Mouse (Mus musculus): Measurements from ENCODE around the gene Cinp. TPM values are rescaled to one million over a fixed set of nuclear protein-coding genes. Genes with fewer than 3 reads are reported as not detected.
A peak's percentile ranks its signal among the peaks of the same experiment; 100 is the strongest.

The Cinp gene
- 1.1 TPM in 2 replicates for polyA plus RNA-seq (2012)

GRCm38 (mm10) chr12:110889036-110890020 is at the start of gene Cinp, which contains the start of gene Tecpr2:
TSS of gene Cinp (minus strand) at chr12:110889145.
TSS of gene Tecpr2 (plus strand) at chr12:110889264.
- Histone ChIP-seq H3K27me3 (ENCODE audit: control insufficient read depth) (no peaks in the 10 kb centered on the region), H3K4me1 (ENCODE audit: control insufficient read depth) (peaks cover 72% of the 10 kb centered on the region), H3K36me3 (ENCODE audit: control insufficient read depth) (peaks cover 25% of the 10 kb centered on the region), H3K4me3 (replicated peaks) (peak within 1 kb of the TSS; percentile 90), H3K9me3 (ENCODE audit: control insufficient read depth, low read length) (no peaks in the 10 kb centered on the region)
- no peak for TF ChIP-seq TAL1 (IDR thresholded peaks at IDR 0.05; ENCODE audit: low read length)
- TF ChIP-seq GATA1 (IDR thresholded peaks at IDR 0.05; ENCODE audit: low read length): no peak

GRCm38 (mm10) chr12:110937496-110937895 is 48.6 kb upstream of the Cinp start:
- no peak overlapping the region for H3K4me3 ChIP-seq (replicated peaks)
- H3K4me1 ChIP-seq (ENCODE audit: control insufficient read depth): peaks cover 20% of the 10 kb centered on the region
- H3K9me3 ChIP-seq (ENCODE audit: control insufficient read depth, low read length): no peaks in the 10 kb centered on the region
- TF ChIP-seq TAL1 (IDR thresholded peaks at IDR 0.05; ENCODE audit: low read length) (no peak), GATA1 (IDR thresholded peaks at IDR 0.05; ENCODE audit: low read length) (no peak)
- peaks cover 79% of the 10 kb centered on the region for H3K36me3 ChIP-seq (ENCODE audit: control insufficient read depth)
- H3K27me3 ChIP-seq (ENCODE audit: control insufficient read depth): no peaks in the 10 kb centered on the region

- TF ChIP-seq TAL1 (IDR thresholded peaks at IDR 0.05; ENCODE audit: low read length): no peak
- no peak for TF ChIP-seq GATA1 (IDR thresholded peaks at IDR 0.05; ENCODE audit: low read length)
- Histone ChIP-seq H3K36me3 (ENCODE audit: control insufficient read depth) (peaks cover 81% of the 10 kb centered on the region), H3K9me3 (ENCODE audit: control insufficient read depth, low read length) (no peaks in the 10 kb centered on the region), H3K27me3 (ENCODE audit: control insufficient read depth) (no peaks in the 10 kb centered on the region), H3K4me1 (ENCODE audit: control insufficient read depth) (peaks cover 18% of the 10 kb centered on the region), H3K4me3 (replicated peaks) (no peak overlapping the region)
These were observed 47.2 kb upstream of the Cinp start for GRCm38 (mm10) chr12:110935983-110936620.

- Histone ChIP-seq H3K27me3 (ENCODE audit: control insufficient read depth) (no peaks in the 10 kb centered on the region), H3K36me3 (ENCODE audit: control insufficient read depth) (peaks cover 79% of the 10 kb centered on the region), H3K4me3 (replicated peaks) (no peak overlapping the region), H3K4me1 (ENCODE audit: control insufficient read depth) (peaks cover 19% of the 10 kb centered on the region), H3K9me3 (ENCODE audit: control insufficient read depth, low read length) (no peaks in the 10 kb centered on the region)
- TF ChIP-seq TAL1 (IDR thresholded peaks at IDR 0.05; ENCODE audit: low read length): no peak
- TF ChIP-seq GATA1 (IDR thresholded peaks at IDR 0.05; ENCODE audit: low read length): no peak
These were observed 43.9 kb upstream of the Cinp start for GRCm38 (mm10) chr12:110932820-110933219.

GRCm38 (mm10) chr12:110921572-110921971 is 32.6 kb upstream of the Cinp start:
- Histone ChIP-seq H3K4me1 (ENCODE audit: control insufficient read depth) (peaks cover 3% of the 10 kb centered on the region; the same call in 1 of the 2 replicates), H3K4me3 (replicated peaks) (no peak overlapping the region), H3K36me3 (ENCODE audit: control insufficient read depth) (peaks cover 46% of the 10 kb centered on the region), H3K9me3 (ENCODE audit: control insufficient read depth, low read length) (no peaks in the 10 kb centered on the region), H3K27me3 (ENCODE audit: control insufficient read depth) (no peaks in the 10 kb centered on the region)
- TF ChIP-seq TAL1 (IDR thresholded peaks at IDR 0.05; ENCODE audit: low read length): no peak
- no peak for TF ChIP-seq GATA1 (IDR thresholded peaks at IDR 0.05; ENCODE audit: low read length)

GRCm38 (mm10) chr12:110920254-110920653 is 31.3 kb upstream of the Cinp start:
- H3K4me1 ChIP-seq (ENCODE audit: control insufficient read depth): peaks cover 3% of the 10 kb centered on the region; the same call in 1 of the 2 replicates
- TF ChIP-seq GATA1 (IDR thresholded peaks at IDR 0.05; ENCODE audit: low read length): no peak
- TF ChIP-seq TAL1 (IDR thresholded peaks at IDR 0.05; ENCODE audit: low read length): no peak
- no peaks in the 10 kb centered on the region for H3K9me3 ChIP-seq (ENCODE audit: control insufficient read depth, low read length)
- peaks cover 55% of the 10 kb centered on the region for H3K36me3 ChIP-seq (ENCODE audit: control insufficient read depth)
- H3K27me3 ChIP-seq (ENCODE audit: control insufficient read depth): no peaks in the 10 kb centered on the region
- no peak overlapping the region for H3K4me3 ChIP-seq (replicated peaks)

- peaks cover 55% of the 10 kb centered on the region for H3K36me3 ChIP-seq (ENCODE audit: control insufficient read depth)
- H3K4me3 ChIP-seq (replicated peaks): no peak overlapping the region
- H3K9me3 ChIP-seq (ENCODE audit: control insufficient read depth, low read length): no peaks in the 10 kb centered on the region
- H3K27me3 ChIP-seq (ENCODE audit: control insufficient read depth): no peaks in the 10 kb centered on the region
- TF ChIP-seq TAL1 (IDR thresholded peaks at IDR 0.05; ENCODE audit: low read length) (no peak), GATA1 (IDR thresholded peaks at IDR 0.05; ENCODE audit: low read length) (no peak)
- peaks cover 3% of the 10 kb centered on the region; the same call in 1 of the 2 replicates for H3K4me1 ChIP-seq (ENCODE audit: control insufficient read depth)
These were observed 26.8 kb upstream of the Cinp start for GRCm38 (mm10) chr12:110915761-110916160.

- Histone ChIP-seq H3K27me3 (ENCODE audit: control insufficient read depth) (no peaks in the 10 kb centered on the region), H3K9me3 (ENCODE audit: control insufficient read depth, low read length) (no peaks in the 10 kb centered on the region), H3K4me3 (replicated peaks) (no peak overlapping the region), H3K36me3 (ENCODE audit: control insufficient read depth) (peaks cover 14% of the 10 kb centered on the region), H3K4me1 (ENCODE audit: control insufficient read depth) (peaks cover 2% of the 10 kb centered on the region; the same call in 1 of the 2 replicates)
- no peak for TF ChIP-seq TAL1 (IDR thresholded peaks at IDR 0.05; ENCODE audit: low read length)
- no peak for TF ChIP-seq GATA1 (IDR thresholded peaks at IDR 0.05; ENCODE audit: low read length)
These were observed 21.0 kb upstream of the Cinp start for GRCm38 (mm10) chr12:110909962-110910361.

- H3K27me3 ChIP-seq (ENCODE audit: control insufficient read depth): no peaks in the 10 kb centered on the region
- peaks cover 9% of the 10 kb centered on the region for H3K36me3 ChIP-seq (ENCODE audit: control insufficient read depth)
- TF ChIP-seq TAL1 (IDR thresholded peaks at IDR 0.05; ENCODE audit: low read length) (no peak), GATA1 (IDR thresholded peaks at IDR 0.05; ENCODE audit: low read length) (no peak)
- H3K4me1 ChIP-seq (ENCODE audit: control insufficient read depth): peaks cover 2% of the 10 kb centered on the region; the same call in 1 of the 2 replicates
- no peaks in the 10 kb centered on the region for H3K9me3 ChIP-seq (ENCODE audit: control insufficient read depth, low read length)
- H3K4me3 ChIP-seq (replicated peaks): no peak overlapping the region
These were observed 18.9 kb upstream of the Cinp start for GRCm38 (mm10) chr12:110907845-110908244.
